Mouse (Mus musculus) testis, postnatal 14 days (tissue): ENCODE data around the gene Ltbp1.

Experiments used
- DNase-seq: peaks from one replicate; pipeline ENCODE4 v3.0.0; 2021; ENCODE audit warnings: low spot score

The Ltbp1 gene

GRCm38 (mm10) chr17:75005281-75005684, at the start of gene Ltbp1:
Gene Ltbp1, plus strand, starts transcription at chr17:75005568.
- peak; percentile 50 for DNase-seq

- no peak for DNase-seq
These were observed 45.7 kb upstream of the Ltbp1 start for GRCm38 (mm10) chr17:74959481-74960245.

GRCm38 (mm10) chr17:74963222-74963621, 42.1 kb upstream of the Ltbp1 start:
- no peak for DNase-seq

- DNase-seq, result no peak
These were observed 41.5 kb upstream of the Ltbp1 start for GRCm38 (mm10) chr17:74963861-74964260.

- no peak for DNase-seq
These were observed 38.0 kb upstream of the Ltbp1 start for GRCm38 (mm10) chr17:74967298-74967848.

- DNase-seq, result no peak
These were observed 37.1 kb upstream of the Ltbp1 start for GRCm38 (mm10) chr17:74968152-74968712.

- no peak for DNase-seq
These were observed 36.6 kb upstream of the Ltbp1 start for GRCm38 (mm10) chr17:74968738-74969271.

- DNase-seq, result no peak
These were observed 30.2 kb upstream of the Ltbp1 start for GRCm38 (mm10) chr17:74975192-74975591.

GRCm38 (mm10) chr17:74976167-74976985, 29.0 kb upstream of the Ltbp1 start:
- DNase-seq, result no peak

GRCm38 (mm10) chr17:74979767-74980166, 25.6 kb upstream of the Ltbp1 start:
- no peak for DNase-seq

GRCm38 (mm10) chr17:74981703-74982102, 23.7 kb upstream of the Ltbp1 start:
- no peak for DNase-seq

- DNase-seq, result no peak
These were observed 22.5 kb upstream of the Ltbp1 start for GRCm38 (mm10) chr17:74982880-74983279.

- no peak for DNase-seq
These were observed 21.3 kb upstream of the Ltbp1 start for GRCm38 (mm10) chr17:74984071-74984470.

- no peak for DNase-seq
These were observed 20.7 kb upstream of the Ltbp1 start for GRCm38 (mm10) chr17:74984681-74985080.

GRCm38 (mm10) chr17:74987067-74987466, 18.3 kb upstream of the Ltbp1 start:
- no peak for DNase-seq

- DNase-seq, result no peak
These were observed 15.7 kb upstream of the Ltbp1 start for GRCm38 (mm10) chr17:74989691-74990090.

GRCm38 (mm10) chr17:74990561-74990960, 14.8 kb upstream of the Ltbp1 start:
- DNase-seq, result no peak

GRCm38 (mm10) chr17:74993726-74994581, 11.4 kb upstream of the Ltbp1 start:
- DNase-seq, result peak; percentile 18

GRCm38 (mm10) chr17:74994582-74994893, 10.8 kb upstream of the Ltbp1 start:
- no peak for DNase-seq

GRCm38 (mm10) chr17:74995266-74995665, 10.1 kb upstream of the Ltbp1 start:
- DNase-seq, result no peak

- DNase-seq, result no peak
These were observed 5.3 kb upstream of the Ltbp1 start for GRCm38 (mm10) chr17:75000066-75000465.

- DNase-seq, result peak; percentile 70
These were observed 548 bp upstream of the Ltbp1 start for GRCm38 (mm10) chr17:75004820-75005219.
